Mouse (Mus musculus): Measurements from ENCODE around the gene Tmem160.

The Tmem160 gene

DNA sequence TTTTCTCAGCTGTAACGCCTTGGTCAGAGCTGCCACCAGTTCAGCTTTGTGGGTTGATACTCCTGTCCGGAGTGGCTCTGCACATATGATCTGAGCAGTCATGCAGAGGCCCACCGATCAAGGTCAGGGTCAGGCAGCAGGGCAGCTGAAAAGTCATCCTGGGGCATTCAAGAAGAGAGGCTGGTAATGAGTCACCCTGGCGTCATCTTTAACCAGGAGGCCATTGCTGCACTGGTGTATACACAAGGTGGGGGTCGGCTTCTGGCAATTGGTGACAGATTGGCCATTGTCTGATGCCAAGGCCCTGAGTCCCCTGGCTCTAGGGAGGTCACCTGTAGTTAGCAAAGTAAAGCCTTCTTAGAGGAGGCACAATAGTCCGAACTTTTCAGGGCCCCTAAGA lies 923 bp upstream of the Tmem160 start:
- DNase-seq = peak; percentile 54

DNA sequence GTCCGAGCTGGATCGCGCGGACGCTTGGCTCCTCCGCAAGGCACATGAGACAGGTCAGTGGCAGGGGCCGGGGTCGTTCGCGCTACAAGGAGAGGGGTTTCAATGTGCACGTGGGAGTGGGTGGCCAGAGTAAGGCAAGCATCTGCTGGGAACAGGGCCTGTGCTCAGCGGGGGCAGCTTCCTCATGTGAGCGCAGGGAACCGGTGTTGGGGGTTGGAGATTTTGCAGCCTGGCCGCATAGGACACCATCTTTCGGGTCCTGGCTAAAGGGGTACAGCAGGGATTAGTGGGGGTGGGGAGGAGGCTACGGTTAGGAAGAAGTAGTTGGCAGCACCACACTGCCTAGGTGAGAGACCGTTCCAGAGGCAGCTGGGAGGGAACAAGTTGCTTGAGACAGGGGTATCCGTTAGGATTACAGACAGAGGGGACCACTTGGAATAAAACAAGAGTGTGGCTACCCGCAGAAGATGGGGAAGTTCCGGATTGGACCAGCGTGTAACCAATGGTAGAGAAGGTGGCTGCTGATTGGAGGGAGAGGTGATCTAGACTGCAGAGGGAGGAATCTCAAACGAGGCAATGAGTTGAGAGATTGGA lies 636 bp downstream of the Tmem160 start:
- DNase-seq = peak; percentile 73

DNA sequence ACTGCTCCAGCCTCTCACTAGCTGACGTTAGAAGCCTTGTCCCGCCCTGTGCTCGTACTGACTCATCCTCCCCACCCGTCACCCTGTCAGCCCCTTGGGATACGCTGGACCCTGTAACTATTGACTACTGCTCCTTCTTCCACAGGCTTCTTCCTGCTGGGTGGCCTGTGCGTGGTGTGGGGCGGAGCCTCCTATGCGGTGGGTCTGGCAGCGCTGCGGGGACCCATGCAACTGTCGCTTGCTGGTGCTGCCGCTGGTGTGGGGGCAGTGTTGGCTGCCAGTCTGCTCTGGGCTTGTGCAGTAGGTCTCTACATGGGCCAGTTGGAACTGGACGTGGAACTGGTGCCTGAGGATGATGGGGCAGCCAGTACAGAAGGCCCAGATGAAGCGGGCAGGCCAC lies 2.4 kb downstream of the Tmem160 start:
- DNase-seq = peak; percentile 53

DNA sequence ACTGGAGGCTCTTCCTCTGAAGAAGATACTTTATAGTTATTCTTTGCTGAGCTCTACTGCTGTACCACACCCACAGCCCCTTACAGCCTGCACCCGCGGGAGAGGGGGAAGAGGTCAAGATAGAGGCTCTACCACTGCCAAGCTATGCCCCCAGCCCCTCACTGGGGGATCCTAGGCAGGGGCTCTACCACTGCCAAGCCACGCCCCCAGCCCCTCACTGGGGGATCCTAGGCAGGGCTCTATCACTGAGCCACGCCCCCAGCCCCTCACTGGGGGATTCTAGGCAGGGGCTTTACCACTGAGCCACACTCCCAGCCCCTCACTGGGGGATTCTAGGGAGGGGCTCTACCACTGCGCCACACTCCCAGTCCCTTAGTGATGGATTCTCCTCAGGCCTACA lies 3.7 kb downstream of the Tmem160 start:
- peak; percentile 51 for DNase-seq

DNA sequence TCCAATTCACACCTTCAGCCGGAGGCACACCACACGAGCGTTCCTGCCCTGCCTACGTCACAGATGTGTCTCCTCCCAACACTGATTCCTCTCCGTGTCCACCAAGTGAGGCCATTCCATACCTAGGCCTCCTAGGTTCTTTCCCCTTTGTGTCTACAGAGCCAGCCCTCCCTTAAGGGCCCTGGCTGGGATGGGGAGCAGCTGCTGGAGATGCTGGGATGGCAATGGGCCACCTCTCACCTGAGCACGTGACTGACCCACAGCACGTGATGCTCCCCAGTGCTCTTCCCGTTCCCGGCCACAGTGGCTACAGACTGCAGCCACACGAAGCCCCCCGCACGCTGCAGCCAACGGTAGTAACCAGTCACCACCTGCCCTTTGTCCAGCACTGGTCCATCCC lies 8.0 kb downstream of the Tmem160 start:
- peak; percentile 67 for DNase-seq

DNA sequence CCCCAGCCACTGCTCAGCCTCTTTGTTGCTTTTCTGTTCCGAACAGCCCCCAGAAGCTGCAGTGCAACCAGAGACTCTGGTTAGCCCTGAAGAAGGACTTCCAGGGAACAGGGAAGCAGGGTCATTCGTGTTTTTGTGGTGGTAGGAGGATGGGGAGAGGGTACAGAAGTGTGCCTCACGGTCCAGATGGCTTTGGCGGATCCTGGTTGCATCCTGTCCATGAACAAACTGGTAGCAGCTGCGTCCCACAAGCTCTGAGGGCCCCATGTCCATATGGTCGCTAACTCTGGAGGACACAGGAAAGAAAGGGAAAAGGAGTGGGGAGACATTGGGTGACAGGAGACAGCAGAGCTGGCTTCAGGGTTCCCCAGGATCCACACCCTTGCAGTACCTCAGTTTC lies 8.6 kb downstream of the Tmem160 start:
- DNase-seq = peak; percentile 28

DNA sequence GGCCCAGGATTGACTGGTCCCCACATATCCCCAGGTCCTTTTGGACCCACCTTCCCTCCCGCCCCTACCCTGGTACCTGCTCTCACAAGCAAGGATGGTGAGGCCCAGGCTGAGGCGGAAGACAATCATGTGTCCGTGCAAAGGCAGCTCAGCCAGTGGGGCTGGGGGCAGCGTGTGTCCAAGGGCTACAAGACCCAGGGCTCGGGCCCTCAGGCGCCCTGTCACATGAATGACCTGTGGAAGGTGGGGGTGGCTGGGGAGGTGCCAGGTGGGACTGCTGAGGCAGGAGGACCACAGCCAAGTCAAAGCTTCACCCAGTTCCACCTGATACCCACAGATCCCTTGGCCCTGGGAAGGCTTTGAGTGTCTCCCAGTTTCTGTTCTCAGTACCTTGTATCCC lies 9.1 kb downstream of the Tmem160 start:
- peak; percentile 50 for DNase-seq

DNA sequence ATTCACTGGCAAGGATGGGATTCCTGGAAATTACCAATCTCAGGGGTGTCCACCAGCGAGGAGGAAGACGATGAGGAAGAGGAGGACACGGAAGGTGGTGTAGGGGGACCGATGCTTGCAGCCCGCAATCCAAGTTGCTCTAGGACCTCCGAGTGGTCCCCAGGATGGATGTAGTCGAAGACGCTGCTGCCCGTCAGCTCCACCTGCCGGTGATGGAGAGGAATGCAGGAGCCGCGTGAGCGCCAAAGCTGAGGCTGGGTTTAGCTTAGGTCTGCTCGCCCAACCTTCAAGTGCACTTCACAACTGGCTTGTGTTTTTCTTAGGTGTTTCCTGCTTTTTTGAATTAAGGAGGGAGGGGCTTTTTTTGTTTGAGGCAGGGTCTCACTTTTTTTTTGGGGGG lies 10.6 kb downstream of the Tmem160 start:
- peak; percentile 73 for DNase-seq

DNA sequence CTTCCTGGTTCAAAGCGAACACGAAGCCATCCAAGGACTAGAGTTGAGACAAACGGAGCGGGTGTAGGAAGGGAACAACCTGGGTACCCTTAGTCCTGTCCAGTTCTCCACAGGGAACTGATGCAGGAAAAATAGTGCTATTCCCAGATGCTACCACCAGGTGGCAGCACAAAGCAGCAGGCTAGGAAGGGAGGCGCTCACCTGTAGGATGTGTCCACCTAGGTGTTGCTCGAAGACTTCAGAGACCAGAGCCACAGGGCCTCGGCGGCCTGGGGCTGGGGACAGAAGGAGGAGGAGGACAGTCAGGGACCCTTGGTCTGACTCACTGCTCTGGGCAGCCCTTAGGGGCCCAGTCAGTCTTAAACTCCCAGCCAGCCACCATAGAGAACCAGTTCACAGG lies 12.6 kb downstream of the Tmem160 start:
- DNase-seq = peak; percentile 74

DNA sequence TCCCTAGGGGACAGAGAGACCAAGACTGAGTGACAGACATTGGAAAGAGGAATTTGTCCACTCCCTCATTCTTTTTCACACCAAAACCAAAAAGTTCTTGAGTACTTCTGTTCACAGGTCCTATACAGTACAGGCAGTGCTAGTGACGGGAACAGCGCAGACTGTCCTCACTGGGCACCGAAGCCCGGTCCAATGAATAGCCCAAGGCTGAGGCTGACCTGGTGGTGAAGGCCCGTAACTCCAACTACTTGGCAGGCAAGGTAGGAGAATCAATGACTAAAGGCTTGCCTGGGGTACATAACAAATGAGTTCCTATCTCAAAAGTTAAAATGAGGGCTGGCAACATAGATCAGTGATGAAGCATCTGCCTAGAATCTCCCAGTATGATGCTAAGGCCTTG lies 13.0 kb downstream of the Tmem160 start:
- DNase-seq = no peak

DNA sequence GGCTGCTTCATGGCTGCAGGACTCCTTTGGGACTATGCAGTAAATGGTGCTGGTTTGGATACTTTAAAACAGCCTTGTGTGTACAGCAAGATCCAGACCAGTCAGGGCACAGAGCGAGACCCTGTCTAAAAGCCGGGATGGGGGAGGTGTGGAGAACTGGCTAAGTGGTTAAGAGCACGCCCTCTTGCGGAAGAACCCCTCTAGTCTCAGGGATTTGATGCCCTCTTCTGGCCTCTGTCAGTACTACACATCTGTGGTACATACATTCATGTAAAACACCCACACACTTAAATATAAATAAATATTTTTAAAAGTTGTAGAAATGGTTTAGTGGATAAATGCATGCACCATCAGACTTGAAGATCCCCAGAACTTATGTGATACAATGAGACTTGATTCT lies 14.0 kb downstream of the Tmem160 start:
- DNase-seq = no peak

DNA sequence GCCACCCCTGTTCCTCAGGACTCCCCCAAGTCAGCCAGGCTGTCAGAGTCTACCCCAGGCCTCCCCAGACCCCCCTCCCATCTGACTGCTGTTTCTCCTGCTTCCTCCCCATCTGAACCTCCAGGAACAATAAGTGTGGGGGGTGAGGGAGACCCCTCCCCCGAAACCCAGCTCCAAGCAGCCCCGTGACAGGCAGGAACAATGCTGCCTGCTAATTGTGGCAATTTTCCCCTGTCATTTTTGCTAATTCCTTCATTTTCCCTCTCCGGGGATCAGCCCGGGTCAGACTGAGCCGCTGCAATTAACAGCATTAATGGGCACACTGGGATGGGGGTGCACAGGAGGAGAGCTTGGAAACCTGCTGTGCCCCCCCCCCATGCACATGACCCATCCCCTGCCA lies 15.5 kb downstream of the Tmem160 start:
- no peak for DNase-seq

DNA sequence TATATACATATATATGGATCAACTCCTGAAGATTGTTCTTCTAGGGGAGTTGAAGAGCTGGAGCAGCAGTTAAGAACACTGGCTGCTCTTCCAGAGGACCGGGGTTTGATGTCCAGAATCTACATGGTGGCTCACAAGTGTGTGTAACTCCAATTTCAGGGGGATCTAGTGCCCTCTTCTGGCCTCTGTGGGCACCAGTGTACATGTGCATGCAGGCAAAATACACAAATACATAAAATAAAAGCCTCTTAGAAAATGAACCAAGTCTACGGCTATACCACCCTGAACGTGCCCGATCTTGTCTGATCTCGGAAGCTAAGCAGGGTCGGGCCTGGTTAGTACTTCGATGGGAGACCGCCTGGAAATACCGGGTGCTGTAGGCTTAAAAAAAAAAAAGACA lies 19.0 kb downstream of the Tmem160 start:
- DNase-seq = no peak

DNA sequence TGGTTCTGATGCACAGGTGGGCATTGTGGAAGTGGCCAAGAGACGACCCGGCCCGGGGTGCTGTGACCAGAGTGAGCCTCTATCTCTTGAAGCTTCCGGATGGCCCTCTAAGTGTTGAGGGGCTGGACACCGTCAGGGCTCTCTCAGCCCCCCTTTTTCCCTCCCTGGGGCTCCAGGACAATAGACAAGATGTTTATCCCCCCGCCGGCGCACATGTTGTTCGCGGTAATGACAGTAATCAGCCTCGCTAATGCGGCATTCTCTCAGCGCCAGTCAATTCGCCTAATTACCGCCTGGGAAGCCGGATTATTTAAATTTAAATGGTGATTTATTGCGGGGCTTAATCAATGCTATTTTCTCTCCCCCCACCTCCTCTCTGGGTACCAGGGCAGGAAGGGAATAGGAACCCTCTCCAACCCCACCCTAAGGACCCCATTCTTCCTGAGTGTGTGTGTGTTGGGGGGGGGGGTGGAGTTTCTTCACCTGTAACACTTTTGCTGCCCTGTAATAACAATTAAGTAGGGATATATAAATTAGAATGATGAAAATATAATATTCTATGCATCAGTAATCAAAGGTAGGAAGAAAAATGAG lies 19.6 kb downstream of the Tmem160 start:
- DNase-seq = no peak

DNA sequence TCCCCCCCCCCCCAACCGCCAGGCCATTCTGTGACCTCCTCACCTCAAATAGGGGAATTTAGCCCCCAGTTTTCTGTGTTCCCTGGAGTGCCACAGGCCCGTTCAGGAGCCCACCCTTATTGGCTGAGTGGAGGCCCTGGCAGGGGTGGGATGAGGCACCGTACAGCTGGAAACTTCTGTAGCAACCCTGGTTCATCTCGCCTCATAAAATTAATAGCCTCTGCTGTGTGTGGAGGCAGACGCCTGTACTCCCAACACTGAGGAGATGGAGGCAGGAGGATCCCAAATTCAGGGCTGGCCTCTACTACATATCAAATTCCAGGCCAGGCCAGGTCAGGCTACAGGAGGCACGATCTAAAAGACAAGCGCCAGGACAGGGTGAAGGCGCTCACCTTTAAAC lies 21.3 kb downstream of the Tmem160 start:
- DNase-seq = no peak

DNA sequence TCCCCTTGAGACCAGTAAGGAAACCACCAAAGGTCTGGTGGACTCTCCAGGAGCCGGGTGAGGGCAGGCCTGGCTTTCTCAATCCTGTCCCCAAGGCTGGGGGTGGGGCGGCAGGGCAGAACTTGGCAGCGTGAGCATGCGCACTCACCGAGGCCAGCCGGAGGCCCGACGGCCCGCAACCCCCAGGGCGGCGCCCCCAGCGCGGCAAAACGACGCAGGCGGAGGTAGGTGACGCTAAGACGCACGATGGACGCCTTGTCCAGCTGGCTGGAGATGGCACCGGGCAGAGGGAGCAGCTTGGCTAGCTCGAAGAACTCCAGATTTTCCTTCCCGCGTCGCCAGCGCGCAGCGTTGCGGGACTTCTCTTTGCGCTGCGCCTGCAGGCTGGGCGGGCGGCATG lies 21.9 kb downstream of the Tmem160 start:
- no peak for DNase-seq

DNA sequence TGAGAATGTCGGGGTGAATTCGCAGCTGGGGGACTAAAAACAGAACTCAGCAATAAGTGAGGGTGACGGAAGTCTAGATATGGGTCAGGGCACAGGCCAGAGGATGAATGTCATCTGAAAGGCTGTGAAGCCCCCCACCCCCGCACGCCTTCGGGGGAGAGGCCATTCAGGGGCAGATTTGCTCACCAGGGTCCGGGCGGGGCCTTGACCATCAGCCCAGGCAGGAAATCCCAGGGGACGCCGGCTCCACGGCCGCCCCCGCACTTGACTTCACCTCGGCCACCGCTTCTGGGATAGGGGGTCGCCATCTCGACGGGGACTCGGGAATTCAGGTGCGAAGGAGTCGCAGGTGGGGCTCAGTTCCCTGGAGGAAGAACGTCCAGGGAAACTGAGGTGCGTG lies 22.7 kb downstream of the Tmem160 start:
- DNase-seq = no peak

DNA sequence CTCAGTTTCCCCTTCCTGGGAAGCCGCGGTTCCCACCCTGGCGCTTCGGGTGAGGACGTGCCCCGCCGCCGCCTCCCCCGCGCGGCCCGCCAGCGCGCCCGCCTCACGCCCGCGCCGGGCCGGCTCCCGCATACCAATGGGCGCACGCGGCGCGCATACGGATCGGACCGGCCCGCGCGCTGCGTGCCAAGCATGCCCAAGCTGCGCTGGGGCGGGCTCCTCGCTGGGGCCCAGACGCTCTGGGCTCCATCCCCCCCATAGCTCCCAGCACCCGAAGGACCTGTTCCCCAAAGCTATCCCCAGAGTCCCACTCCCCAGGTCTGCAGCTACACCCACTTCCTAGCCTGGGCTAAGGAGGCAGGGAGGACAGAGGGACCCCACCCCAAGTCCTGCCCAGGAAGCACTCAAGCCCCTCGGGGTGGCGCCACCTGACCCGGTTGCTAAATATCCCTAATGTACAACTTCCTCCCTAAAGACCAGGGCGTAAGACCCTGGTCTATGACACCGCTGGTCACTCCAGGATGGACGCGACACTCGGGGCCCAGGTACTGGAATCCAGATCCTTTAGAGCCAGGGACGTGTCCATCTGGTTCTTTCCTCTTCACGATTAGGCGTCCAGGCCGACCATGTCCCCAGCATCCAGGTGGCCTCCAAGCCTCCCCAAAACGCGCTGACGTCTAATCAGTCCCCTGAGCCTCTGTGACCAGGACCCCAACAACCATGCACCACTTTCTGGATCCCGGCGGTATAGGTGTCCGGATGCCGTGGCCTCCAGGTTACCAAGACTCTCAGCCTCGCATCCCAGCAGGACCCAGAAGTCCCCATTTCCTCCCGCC lies 23.4 kb downstream of the Tmem160 start:
- DNase-seq = no peak

DNA sequence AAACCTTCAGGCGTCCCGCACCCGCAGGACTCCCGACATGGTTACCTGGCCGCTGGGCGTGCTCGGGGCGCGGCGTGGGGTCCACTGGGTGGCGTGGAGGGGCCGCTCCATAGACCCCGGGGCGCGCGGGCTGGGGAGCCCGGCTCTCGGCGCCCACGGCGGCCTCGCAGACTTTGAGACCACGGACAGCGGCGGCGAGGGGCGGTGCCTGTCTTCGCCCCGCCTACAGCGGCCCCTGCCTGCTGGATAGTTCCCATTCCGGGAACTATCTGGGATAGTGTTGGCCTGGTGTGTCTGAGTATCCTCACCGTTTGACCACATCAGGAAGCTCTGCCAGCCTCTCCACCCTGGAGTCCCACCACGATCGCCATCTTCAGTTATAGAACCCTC lies 24.0 kb downstream of the Tmem160 start:
- no peak for DNase-seq

DNA sequence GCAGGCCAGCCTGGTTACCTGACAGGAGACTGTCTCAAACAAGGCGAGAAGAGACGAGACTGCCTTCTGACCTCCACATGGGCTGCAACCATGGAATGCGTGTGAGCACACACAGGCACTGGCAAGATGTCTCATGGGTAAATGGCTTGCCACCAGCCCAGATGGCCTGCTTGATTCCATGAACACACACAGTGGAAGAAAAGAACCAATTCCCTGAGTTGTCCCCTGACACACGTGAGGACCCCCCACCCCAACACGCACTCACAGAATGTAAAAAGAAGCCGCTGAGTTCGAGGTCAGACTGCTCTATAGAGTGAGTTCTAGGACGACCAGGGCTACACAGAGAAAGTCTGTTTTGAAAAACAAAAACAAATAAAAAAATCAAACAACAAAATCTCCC lies 25.0 kb downstream of the Tmem160 start, which contains the start of gene Npas1:
Gene Npas1 (minus strand): TSS at position 101 of the 400 bp plus-strand sequence.
- no peak for DNase-seq

DNA sequence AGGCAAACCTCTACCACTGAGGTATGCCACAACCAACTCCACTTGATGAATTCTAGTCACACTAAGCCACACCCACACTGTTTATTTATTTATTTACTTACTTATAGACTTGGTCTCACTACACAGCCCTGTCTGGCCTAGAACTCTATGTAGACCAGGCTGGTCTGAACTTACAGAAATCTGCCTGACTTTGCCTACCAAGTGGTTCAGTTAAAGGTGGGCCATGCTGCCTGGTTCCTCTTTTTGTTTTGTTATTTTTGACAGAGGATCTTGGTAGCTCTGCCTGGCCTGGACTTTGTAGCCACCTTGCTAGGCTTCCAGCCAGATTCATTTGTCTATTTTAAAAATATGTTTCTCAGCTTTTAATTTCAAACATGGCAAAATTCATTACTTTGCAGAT lies 36.2 kb downstream of the Tmem160 start:
- DNase-seq = no peak

DNA sequence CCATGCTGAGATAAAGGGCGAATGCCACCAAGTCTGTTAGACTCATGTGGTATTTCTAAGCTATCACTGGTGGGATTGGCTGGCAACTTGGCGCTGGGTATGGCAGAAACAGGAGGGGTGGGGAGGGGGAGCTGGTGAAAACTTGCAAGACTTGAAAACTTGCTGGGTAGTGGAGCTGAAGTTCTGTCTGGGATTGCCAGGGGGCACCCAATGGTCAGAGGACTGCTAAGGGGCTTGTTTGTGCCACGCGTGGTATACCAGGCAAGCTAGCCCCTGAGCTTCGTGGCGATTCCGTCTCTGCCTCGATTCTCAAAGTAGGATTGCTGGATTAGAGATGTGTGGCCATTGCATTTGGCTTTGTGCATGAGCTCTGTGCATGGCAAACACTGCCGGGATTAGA lies 37.4 kb downstream of the Tmem160 start:
- no peak for DNase-seq

DNA sequence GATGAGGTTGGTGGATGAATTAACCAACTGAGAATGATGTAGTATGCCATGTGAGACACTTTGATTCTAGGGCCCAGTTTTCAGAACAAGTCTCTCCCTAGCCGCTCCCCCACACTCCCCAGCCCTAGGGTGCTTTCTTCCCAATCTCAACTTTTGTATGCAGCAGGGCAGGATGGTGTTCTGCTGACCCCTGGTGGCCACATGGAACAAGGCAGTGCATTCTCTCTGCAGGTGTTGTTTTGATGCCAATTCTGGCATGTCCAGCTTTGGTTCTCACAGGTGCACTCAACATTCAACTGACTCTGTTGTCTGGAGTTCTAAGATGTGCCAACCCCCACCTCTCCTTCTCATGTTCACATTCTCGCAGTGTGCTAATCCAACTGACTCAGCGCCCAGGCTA lies 39.2 kb downstream of the Tmem160 start:
- peak; percentile 73 for DNase-seq

DNA sequence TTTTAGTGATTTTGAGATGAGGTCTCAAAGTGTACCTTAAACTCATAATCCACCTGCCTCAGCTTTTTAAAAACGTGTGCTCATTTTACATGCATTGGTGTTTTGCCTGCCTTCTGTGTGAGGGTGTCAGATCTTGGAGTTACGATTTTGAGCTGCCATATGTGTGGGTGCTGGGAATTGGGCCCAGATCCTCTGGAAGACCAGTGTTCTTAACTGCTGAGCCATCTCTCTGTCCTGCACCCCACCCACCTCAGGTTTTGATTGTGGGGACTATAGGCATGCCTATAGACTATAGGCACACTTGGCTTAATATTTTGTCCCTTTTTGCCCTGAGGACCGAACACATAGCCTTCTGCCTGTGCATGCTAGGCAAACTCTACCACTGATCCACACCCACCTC lies 39.6 kb downstream of the Tmem160 start:
- no peak for DNase-seq

Measured in cerebellum, adult 9-11 months (tissue).